Mouse (Mus musculus) lung, postnatal 25 days (tissue): ENCODE measurements around the gene Phka1.

Source experiments
- DNase-seq: peaks from one replicate; pipeline ENCODE4 v3.0.0; 2022; ENCODE audit warnings: low spot score

Gene Phka1

DNA sequence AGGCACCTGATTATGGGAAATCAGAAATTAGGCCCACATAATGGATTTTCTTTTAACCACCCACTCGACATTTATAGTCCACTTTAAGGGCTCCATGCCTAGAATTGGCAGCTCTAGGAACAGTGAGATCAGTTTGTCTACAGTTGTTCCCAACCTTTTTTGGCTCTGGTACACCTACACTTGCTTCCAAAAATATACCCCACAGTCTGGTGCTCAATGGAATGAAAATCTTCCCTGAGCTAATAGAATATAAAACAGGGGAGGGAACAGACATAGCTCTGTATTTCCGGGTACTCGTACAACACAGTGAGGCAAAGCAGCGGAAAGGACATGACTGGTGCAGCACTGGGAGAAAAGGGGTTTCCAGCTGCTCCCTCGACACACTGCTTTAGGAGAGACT is 168.5 kb downstream of the Phka1 start:
- DNase-seq: no peak
